Mouse (Mus musculus): ENCODE measurements around the gene Pex11b.

- TF ChIP-seq GATA1 (IDR thresholded peaks at IDR 0.05; ENCODE audit: low read length) = no peak
- TF ChIP-seq TAL1 (IDR thresholded peaks at IDR 0.05; ENCODE audit: low read length) = no peak
These were observed 3.1 kb upstream of the Pex11b start for GRCm38 (mm10) chr3:96632058-96632457.
